Mouse (Mus musculus): Measurements from ENCODE around the gene Atp6v1b1. TPM values are rescaled to one million over a fixed set of nuclear protein-coding genes. Genes with fewer than 3 reads are reported as not detected.

The Atp6v1b1 gene
- polyA plus RNA-seq, 2 experiments from 2014 or later: not detected

DNA sequence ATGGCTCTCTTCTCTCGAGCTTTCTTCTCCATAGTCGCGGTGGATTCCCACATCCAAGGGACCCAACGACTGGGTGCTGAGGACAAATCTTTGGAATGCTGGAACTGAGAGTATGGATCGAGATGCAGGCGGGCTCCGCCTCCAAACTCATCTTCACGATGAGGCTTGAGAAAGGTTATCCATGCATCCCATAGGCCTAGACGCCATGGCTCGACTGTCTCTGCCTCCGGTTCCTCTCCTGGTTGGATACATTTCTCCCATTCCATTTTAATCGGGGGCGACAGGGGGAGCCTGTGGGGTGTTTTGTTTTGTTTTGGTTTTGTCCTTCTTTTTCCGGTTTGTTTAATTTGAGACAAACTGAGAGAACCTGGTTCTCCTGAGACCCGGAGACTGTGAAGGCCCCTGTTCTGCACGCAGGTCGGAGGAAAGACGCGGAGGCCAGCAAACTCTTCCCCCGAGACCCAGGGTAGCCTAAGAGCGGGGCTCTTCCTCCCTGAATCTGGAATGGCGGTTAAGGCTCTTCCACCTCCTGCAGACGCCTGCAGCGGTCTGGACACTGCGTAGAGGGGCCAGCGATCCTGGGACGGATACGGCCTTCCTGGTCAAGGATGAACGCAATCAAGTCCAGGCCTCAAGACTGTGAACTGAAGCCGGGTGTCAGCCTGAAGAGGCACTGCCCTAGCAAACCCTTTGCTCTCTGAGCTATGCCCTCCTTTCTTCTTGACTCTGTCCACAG, 27.2 kb upstream of the Atp6v1b1 start:
- no peak for ATAC-seq

DNA sequence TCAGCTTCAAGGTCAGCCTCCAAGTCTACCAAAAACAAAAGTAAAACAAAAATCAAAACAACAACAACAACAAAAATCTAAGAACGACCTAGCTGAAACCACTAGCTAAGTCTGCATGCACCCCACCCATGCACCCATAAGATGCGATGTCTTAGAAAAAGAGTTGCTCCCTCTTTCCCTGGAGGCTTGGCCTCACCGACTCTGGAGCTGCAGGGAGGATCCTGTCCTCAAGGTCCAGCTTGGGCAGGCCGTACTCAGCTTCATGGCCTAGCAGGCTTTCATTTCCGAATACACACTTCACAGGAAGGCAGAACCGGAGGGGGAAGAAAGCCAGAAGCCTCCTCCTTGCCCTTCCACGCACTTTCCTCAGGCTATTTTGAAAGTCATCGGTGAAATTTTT, 25.8 kb upstream of the Atp6v1b1 start:
- ATAC-seq: no peak

GRCm38 (mm10) chr6:83722526-83722925, 20.3 kb upstream of the Atp6v1b1 start:
- ATAC-seq: no peak

GRCm38 (mm10) chr6:83727178-83727577, 15.6 kb upstream of the Atp6v1b1 start:
- ATAC-seq: no peak

DNA sequence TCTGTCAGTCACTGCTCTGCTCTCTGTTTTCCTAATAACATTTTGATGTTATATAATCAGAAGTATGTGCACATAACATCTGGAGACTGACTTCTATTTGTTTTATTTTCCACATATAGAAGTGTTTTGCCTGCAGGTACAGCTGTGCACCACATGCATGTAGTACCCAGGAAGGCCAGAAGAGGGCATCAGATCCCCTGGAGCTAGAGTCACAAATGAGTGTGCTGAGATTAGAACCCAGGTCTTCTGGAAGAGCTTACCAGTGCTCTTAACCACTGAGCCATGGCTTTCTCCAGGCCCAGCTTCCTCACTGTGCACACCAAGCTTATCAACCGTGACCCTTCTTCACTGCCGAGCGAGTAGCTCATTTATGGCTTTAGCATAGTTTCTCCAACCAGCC, 14.3 kb upstream of the Atp6v1b1 start:
- ATAC-seq: no peak

GRCm38 (mm10) chr6:83729350-83729970, 13.3 kb upstream of the Atp6v1b1 start:
- no peak for ATAC-seq

DNA sequence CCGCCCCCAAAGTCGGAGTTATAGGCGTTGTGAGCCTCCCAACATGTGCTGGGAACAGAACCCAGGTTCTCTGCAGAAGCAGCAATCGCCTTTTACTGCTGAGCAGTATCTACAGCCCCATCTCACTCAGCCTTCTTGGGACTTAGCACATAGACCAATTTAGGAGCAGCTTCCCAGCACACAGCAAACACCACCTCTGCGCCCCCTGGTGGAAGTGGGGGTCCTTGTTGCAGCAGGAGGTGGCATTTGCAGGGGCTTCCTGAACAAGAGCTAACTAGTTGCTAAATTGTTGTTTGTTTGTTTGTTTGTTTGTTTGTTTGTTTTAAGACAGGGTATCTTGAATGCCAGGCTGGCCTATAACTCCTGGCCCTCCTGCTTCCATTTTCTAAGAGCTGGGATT, 11.7 kb upstream of the Atp6v1b1 start:
- no peak for ATAC-seq

DNA sequence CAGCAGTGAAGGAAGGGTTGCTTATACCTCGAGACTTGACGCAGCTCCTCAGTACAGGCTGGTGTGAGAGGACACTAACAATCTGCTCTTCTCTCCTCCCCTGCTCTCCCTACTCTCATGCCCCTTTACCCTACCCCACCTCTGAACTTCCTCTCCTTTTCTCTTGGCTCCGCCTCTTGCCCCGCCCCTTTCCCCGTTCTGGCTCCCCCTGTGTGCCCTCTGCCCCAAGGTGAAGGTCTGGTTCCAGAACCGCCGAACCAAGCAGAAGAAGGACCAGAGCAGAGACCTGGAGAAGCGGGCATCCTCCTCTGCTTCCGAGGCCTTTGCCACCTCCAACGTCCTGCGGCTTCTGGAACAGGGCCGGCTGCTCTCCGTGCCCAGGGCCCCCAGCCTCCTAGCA, 5.5 kb upstream of the Atp6v1b1 start:
- ATAC-seq: no peak

GRCm38 (mm10) chr6:83738596-83738995, 4.2 kb upstream of the Atp6v1b1 start:
- ATAC-seq: no peak

- no peak for ATAC-seq
Measured at GRCm38 (mm10) chr6:83743212-83743611, 422 bp downstream of the Atp6v1b1 start.

DNA sequence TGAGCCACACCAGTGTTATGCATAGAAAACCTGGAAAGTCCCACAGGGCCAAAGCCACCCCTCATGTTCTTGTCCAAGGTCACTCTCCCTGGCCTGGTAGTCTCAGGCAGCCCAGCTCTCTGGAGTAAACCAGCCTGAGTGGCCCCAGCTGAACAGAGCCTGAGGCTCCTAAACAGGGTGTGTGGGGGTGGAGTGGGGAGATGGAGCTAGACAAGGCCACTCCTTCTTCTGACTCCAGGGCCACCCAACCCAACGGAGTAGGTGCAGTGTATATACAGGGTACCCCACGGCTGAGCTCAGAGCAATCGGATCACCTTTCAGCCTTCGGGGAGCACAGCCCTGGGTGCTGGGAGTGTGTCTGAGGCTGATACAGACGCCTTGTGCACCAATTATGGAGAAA, 1.3 kb downstream of the Atp6v1b1 start:
- ATAC-seq: no peak

- ATAC-seq: no peak
Measured at GRCm38 (mm10) chr6:83744557-83744956, 1.8 kb downstream of the Atp6v1b1 start.

GRCm38 (mm10) chr6:83745466-83745865, 2.7 kb downstream of the Atp6v1b1 start:
- no peak for ATAC-seq

GRCm38 (mm10) chr6:83749286-83749685, 6.5 kb downstream of the Atp6v1b1 start:
- ATAC-seq: no peak

GRCm38 (mm10) chr6:83750171-83750684, 7.4 kb downstream of the Atp6v1b1 start:
- ATAC-seq: peak; percentile 49

DNA sequence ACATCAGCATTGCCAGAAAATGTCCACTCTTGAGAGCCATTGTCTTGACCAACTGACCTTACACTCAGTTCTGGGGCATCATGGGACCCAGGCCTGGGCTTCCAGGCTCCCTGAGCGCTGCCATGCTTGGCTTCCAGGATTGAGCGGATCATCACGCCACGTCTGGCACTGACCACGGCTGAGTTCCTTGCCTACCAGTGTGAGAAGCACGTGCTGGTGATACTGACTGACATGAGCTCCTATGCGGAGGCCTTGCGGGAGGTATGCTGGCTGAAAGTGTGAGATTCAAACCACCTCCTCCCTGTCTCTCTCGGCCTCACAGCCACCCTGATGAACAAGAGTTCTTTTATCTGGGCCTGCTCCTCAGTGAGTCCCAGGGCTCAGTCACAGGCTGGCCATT, 13.3 kb downstream of the Atp6v1b1 start:
- no peak for ATAC-seq

DNA sequence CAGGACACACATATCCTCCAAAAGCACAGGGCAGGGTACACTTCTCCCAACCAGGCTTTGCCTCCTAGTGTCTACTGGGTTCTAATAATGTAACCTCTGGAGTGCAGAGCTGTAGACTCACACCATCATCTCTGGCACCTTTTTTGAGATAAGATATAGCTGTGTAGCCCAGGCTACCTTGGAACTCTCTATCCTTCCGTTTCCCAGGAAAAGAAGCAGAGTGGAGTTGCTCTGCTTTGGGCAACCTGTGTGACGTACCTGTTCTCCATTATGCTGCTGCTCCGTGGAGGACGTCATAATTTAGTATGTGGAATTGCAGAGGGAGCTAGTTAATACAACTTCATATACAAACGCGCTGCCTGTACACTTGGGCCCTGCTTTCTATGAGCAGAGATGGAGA, 19.6 kb downstream of the Atp6v1b1 start, which contains the start of gene Ankrd53:
Ankrd53 (plus strand) TSS at position 301 of the 400 bp plus-strand sequence.
- ATAC-seq: no peak

DNA sequence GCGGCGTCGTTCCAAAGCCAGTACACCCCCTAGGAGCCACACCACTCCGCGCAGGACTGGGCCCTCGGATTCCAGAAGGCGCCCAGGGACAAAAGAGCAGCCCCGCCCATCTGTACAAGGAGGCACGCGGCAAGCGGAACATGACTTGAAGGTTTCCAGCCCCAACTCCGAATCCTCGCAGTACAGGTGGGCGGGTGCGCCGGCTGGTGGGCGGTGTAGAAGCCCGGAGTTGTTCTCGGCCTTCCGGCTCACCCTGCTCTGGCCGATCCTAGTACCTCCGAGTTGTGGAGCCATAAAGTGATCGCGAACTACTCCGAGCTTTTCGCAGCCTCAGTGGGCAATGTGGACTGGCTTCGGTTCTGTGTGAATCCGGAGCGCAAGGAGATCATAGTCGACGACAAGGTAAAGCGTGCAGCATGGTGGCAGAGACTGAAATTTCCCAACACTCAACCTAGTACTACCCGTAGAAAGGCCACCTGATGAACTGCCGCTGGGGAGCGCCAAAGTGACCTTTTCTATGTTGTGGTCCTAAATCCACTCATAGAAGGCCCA, 20.2 kb downstream of the Atp6v1b1 start:
- peak; percentile 44 for ATAC-seq

DNA sequence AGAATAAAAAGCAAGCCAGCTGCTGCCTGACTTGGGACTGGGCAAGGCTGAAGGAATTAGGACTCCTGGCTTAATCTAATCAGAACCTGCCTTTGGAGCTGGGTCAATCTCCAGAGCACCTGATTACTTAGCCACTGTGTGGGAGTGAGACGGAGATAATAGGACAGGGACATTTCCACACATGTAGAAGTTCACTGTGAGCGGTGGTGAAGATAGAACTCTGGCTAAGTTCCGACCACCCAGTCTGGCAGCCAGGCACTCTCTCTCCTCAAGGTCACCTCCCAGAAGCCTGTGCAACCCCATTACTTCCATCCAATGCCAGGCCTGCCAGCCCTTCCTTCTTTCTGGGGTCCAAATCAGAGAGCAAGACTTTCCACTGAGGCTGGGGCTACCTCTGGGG, 24.2 kb downstream of the Atp6v1b1 start:
- no peak for ATAC-seq

GRCm38 (mm10) chr6:83768485-83768884, 25.7 kb downstream of the Atp6v1b1 start:
- ATAC-seq: no peak

DNA sequence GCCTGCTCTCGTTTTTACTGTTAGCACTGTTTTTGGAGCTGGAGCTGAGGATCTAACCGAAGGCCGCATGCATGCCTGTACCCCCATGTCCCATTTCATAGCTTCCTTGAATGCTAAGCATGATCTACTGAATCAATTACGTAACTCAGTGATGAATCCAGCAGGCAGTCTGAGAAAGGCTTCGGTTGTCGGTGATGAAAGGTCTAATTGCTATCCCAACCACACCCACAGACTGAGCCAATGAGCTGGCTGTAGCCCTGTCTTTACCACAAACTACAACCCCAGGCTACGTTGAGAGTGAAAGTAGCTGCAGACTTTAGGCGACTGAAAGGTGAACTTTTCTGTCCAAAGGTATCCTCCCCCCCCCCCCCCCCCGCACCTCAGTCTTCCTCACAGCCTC, 31.3 kb downstream of the Atp6v1b1 start:
- no peak for ATAC-seq

GRCm38 (mm10) chr6:83774781-83775563, 32.2 kb downstream of the Atp6v1b1 start:
- peak; percentile 28 for ATAC-seq
